Mouse (Mus musculus) testis, postnatal 10 days (tissue): ENCODE results near the gene Ctsw.
A peak's percentile ranks its signal among the peaks of the same experiment; 100 is the strongest.

Experiments used
- DNase-seq: peaks from one replicate; pipeline ENCODE4 v3.0.0; 2021; ENCODE audit warnings: low spot score

The Ctsw gene

GRCm38 (mm10) chr19:5487768-5488550 lies 19.7 kb upstream of the Ctsw start, which contains the start of gene Mus81:
Gene Mus81 (minus strand): TSS chr19:5488402.
- DNase-seq: peak; percentile 98

GRCm38 (mm10) chr19:5486771-5487170 lies 18.5 kb upstream of the Ctsw start:
- DNase-seq: no peak

GRCm38 (mm10) chr19:5486286-5486685 lies 18.0 kb upstream of the Ctsw start:
- DNase-seq: peak; percentile 64

GRCm38 (mm10) chr19:5485821-5486220 lies 17.5 kb upstream of the Ctsw start:
- DNase-seq: no peak

GRCm38 (mm10) chr19:5485371-5485770 lies 17.1 kb upstream of the Ctsw start:
- DNase-seq: no peak

- DNase-seq: no peak
Observed at GRCm38 (mm10) chr19:5484496-5484895, 16.2 kb upstream of the Ctsw start.

GRCm38 (mm10) chr19:5483386-5484359 lies 15.4 kb upstream of the Ctsw start:
- DNase-seq: peak; percentile 40

- no peak for DNase-seq
Observed at GRCm38 (mm10) chr19:5481398-5481797, 13.1 kb upstream of the Ctsw start.

- no peak for DNase-seq
Observed at GRCm38 (mm10) chr19:5480016-5480415, 11.7 kb upstream of the Ctsw start.

- no peak for DNase-seq
Observed at GRCm38 (mm10) chr19:5477668-5478300, 9.5 kb upstream of the Ctsw start.

- no peak for DNase-seq
Observed at GRCm38 (mm10) chr19:5477004-5477667, 8.8 kb upstream of the Ctsw start.

- no peak for DNase-seq
Observed at GRCm38 (mm10) chr19:5475069-5475714, 6.9 kb upstream of the Ctsw start.

- DNase-seq: peak; percentile 76
Observed at GRCm38 (mm10) chr19:5474281-5475068, 6.2 kb upstream of the Ctsw start.

- peak; percentile 87 for DNase-seq
Observed at GRCm38 (mm10) chr19:5473720-5474119, 5.4 kb upstream of the Ctsw start, which contains the start of gene Efemp2. Gene Efemp2 (plus strand): TSS chr19:5473954.

GRCm38 (mm10) chr19:5472857-5473256 lies 4.5 kb upstream of the Ctsw start:
- DNase-seq: no peak

GRCm38 (mm10) chr19:5471846-5472245 lies 3.5 kb upstream of the Ctsw start:
- DNase-seq: no peak

- DNase-seq: no peak
Observed at GRCm38 (mm10) chr19:5466916-5467500, 1.3 kb downstream of the Ctsw start.

GRCm38 (mm10) chr19:5465037-5465436 lies 3.3 kb downstream of the Ctsw start:
- DNase-seq: no peak

GRCm38 (mm10) chr19:5463791-5464562 lies 4.3 kb downstream of the Ctsw start:
- DNase-seq: peak; percentile 76
